Mouse (Mus musculus) MEL (cell line): ENCODE results near the gene Zfp941. TPM values are rescaled to one million over a fixed set of nuclear protein-coding genes. Genes with fewer than 3 reads are reported as not detected.

Source experiments
- DNase-seq: peaks from one replicate; pipeline ENCODE4 v3.0.0; 2011; ENCODE audit warnings: low read depth, low spot score
- H3K27ac ChIP-seq: 2 replicates; pipeline ENCODE4 v1.5.1; 2012; ENCODE audit warnings: low read depth, mild to moderate bottlenecking, control low read depth, low read length, moderate library complexity; ENCODE audit not compliant: control insufficient read depth
- H3K27me3 ChIP-seq, 2 experiments: fragments of 150-350 bp in 1 of 2; sonication (generic) in 1 of 2; 2 replicates each; pipeline ENCODE4 v1.6.1; 2012; ENCODE audit warnings: low read length in 2 of 2, mild to moderate bottlenecking in 2 of 2, improper control_type of control experiment in 1 of 2, moderate library complexity in 1 of 2; ENCODE audit not compliant: insufficient read depth in 2 of 2, control insufficient read depth in 1 of 2
- H3K36me3 ChIP-seq, 2 experiments: 2 replicates each; pipeline ENCODE4 v1.6.1; 2012 to 2014; ENCODE audit warnings: low read length in 2 of 2, improper control_type of control experiment in 1 of 2, inconsistent platforms in 1 of 2, mild to moderate bottlenecking in 1 of 2; ENCODE audit not compliant: insufficient read depth in 2 of 2, control insufficient read depth in 1 of 2
- H3K4me1 ChIP-seq, 2 experiments: fragments of 150-350 bp in 1 of 2; sonication (generic) in 1 of 2; 2 replicates each; pipeline ENCODE4 v1.6.1; 2012; ENCODE audit warnings: low read length in 2 of 2, improper control_type of control experiment in 1 of 2, mild to moderate bottlenecking in 1 of 2; ENCODE audit not compliant: insufficient read depth in 2 of 2, control insufficient read depth in 1 of 2
- H3K4me3 ChIP-seq, 2 experiments: fragments of 150-350 bp in 1 of 2; sonication (generic) in 1 of 2; 2 replicates each; pipeline ENCODE4 v1.5.1; 2012; ENCODE audit warnings: low read depth in 2 of 2, low read length in 2 of 2, mild to moderate bottlenecking in 2 of 2, moderate library complexity in 2 of 2, control low read depth in 1 of 2, improper control_type of control experiment in 1 of 2; ENCODE audit not compliant: control insufficient read depth in 1 of 2, insufficient read depth in 1 of 2
- H3K79me2 ChIP-seq: 2 replicates; pipeline ENCODE4 v1.6.1; 2012; ENCODE audit warnings: mild to moderate bottlenecking, low read length, moderate library complexity; ENCODE audit not compliant: control insufficient read depth, poor library complexity, insufficient read depth
- H3K9ac ChIP-seq: 2 replicates; pipeline ENCODE4 v1.6.1; 2012; ENCODE audit warnings: low read depth, mild to moderate bottlenecking, control low read depth, low read length, moderate library complexity; ENCODE audit not compliant: control insufficient read depth, poor library complexity, severe bottlenecking
- H3K9me3 ChIP-seq: fragments of 150-350 bp; sonication (generic); replicated peaks from 2 replicates; pipeline ENCODE4 v1.6.1; 2012; ENCODE audit warnings: mild to moderate bottlenecking, low read length, improper control_type of control experiment, moderate library complexity; ENCODE audit not compliant: insufficient read depth
- BHLHE40 ChIP-seq: IDR thresholded peaks from 2 replicates; pipeline ENCODE4 v1.6.1; 2012; ENCODE audit warnings: low read depth, mild to moderate bottlenecking, inconsistent platforms, low read length, improper control_type of control experiment, borderline replicate concordance
- CHD2 ChIP-seq: IDR thresholded peaks from 2 replicates; pipeline ENCODE4 v1.6.1; 2011; ENCODE audit warnings: low read length, improper control_type of control experiment
- E2F4 ChIP-seq: IDR thresholded peaks from 2 replicates; pipeline ENCODE4 v1.6.1; 2011; ENCODE audit warnings: low read depth, low read length, improper control_type of control experiment, borderline replicate concordance
- ELF1 ChIP-seq: IDR thresholded peaks from 2 replicates; pipeline ENCODE4 v1.6.1; 2014; ENCODE audit warnings: low read depth, mild to moderate bottlenecking, inconsistent platforms, low read length, improper control_type of control experiment, moderate library complexity
- EP300 ChIP-seq, 2 experiments: IDR thresholded peaks; 2 replicates each; pipeline ENCODE4 v1.6.1; 2011; ENCODE audit warnings: improper control_type of control experiment in 2 of 2, low read length in 2 of 2, low read depth in 1 of 2, mild to moderate bottlenecking in 1 of 2
- ETS1 ChIP-seq: IDR thresholded peaks from 2 replicates; pipeline ENCODE4 v1.6.1; 2012; ENCODE audit warnings: low read depth, mild to moderate bottlenecking, inconsistent platforms, low read length, improper control_type of control experiment, moderate library complexity
- GABPA ChIP-seq: IDR thresholded peaks from 2 replicates; pipeline ENCODE4 v1.6.1; 2012; ENCODE audit warnings: low read depth, mild to moderate bottlenecking, inconsistent platforms, low read length, improper control_type of control experiment, moderate library complexity
- JUND ChIP-seq: IDR thresholded peaks from 2 replicates; pipeline ENCODE4 v1.6.1; 2011; ENCODE audit warnings: low read depth, mild to moderate bottlenecking, improper control_type of control experiment, low read length
- KAT2A ChIP-seq: conservative IDR thresholded peaks from 2 replicates; pipeline ENCODE4 v1.6.1; 2012; ENCODE audit warnings: low read depth, low read length, improper control_type of control experiment, inconsistent platforms
- MAX ChIP-seq: IDR thresholded peaks from 2 replicates; pipeline ENCODE4 v1.6.1; 2011; ENCODE audit warnings: low read length, improper control_type of control experiment
- MAZ ChIP-seq: IDR thresholded peaks from 2 replicates; pipeline ENCODE4 v1.6.1; 2012; ENCODE audit warnings: low read depth, mild to moderate bottlenecking, inconsistent platforms, low read length, improper control_type of control experiment
- MEF2A ChIP-seq: IDR thresholded peaks from 2 replicates; pipeline ENCODE4 v1.6.1; 2014; ENCODE audit warnings: low read depth, mild to moderate bottlenecking, inconsistent platforms, low read length, improper control_type of control experiment; ENCODE audit not compliant: poor library complexity, insufficient replicate concordance, severe bottlenecking; ENCODE audit errors: extremely low read depth
- MYB ChIP-seq: IDR thresholded peaks from 2 replicates; pipeline ENCODE4 v1.6.1; 2011; ENCODE audit warnings: mild to moderate bottlenecking, low read depth, low read length, improper control_type of control experiment
- NELFE ChIP-seq: IDR thresholded peaks from 2 replicates; pipeline ENCODE4 v1.6.1; 2011; ENCODE audit warnings: low read depth, low read length, improper control_type of control experiment
- POLR2AphosphoS2 ChIP-seq: IDR thresholded peaks from 2 replicates; pipeline ENCODE4 v1.6.1; 2011; ENCODE audit warnings: low read length, improper control_type of control experiment
- POLR2AphosphoS5 ChIP-seq: IDR thresholded peaks from 2 replicates; pipeline ENCODE4 v1.6.1; 2012; ENCODE audit warnings: low read depth, borderline replicate concordance, mild to moderate bottlenecking, inconsistent platforms, low read length, moderate library complexity, mixed read lengths
- RAD21 ChIP-seq: IDR thresholded peaks from 2 replicates; pipeline ENCODE4 v1.6.1; 2011; ENCODE audit warnings: mild to moderate bottlenecking, low read depth, low read length, improper control_type of control experiment
- TAL1 ChIP-seq: IDR thresholded peaks from 2 replicates; pipeline ENCODE4 v1.6.1; 2012; ENCODE audit warnings: mild to moderate bottlenecking, inconsistent platforms, low read length, moderate library complexity, mixed read lengths
- TBP ChIP-seq: IDR thresholded peaks from 2 replicates; pipeline ENCODE4 v1.8.0; 2011; ENCODE audit warnings: low read depth, low read length, improper control_type of control experiment
- UBTF ChIP-seq: IDR thresholded peaks from 2 replicates; pipeline ENCODE4 v1.6.1; 2012; ENCODE audit warnings: low read depth, mild to moderate bottlenecking, inconsistent platforms, low read length, improper control_type of control experiment, moderate library complexity, borderline replicate concordance; ENCODE audit not compliant: insufficient read depth
- USF1 ChIP-seq: IDR thresholded peaks from 2 replicates; pipeline ENCODE4 v1.6.1; 2014; ENCODE audit warnings: low read depth, mild to moderate bottlenecking, inconsistent platforms, low read length, improper control_type of control experiment, moderate library complexity
- ZC3H11A ChIP-seq: IDR thresholded peaks from 2 replicates; pipeline ENCODE4 v1.6.1; 2012; ENCODE audit warnings: low read depth, mild to moderate bottlenecking, inconsistent platforms, low read length, improper control_type of control experiment
- ZKSCAN1 ChIP-seq: IDR thresholded peaks from 2 replicates; pipeline ENCODE4 v1.6.1; 2012; ENCODE audit warnings: low read depth, mild to moderate bottlenecking, inconsistent platforms, low read length, improper control_type of control experiment, moderate library complexity
- ZMIZ1 ChIP-seq: IDR thresholded peaks from 2 replicates; pipeline ENCODE4 v1.6.1; 2012; ENCODE audit warnings: low read depth, mild to moderate bottlenecking, inconsistent platforms, low read length, improper control_type of control experiment, moderate library complexity
- polyA plus RNA-seq, 2 experiments: library from polyadenylated mRNA; stranded (reverse) in 1 of 2; unstranded in 1 of 2; fragments of >175 nt in 1 of 2; fragments of >200 nt in 1 of 2; gene quantifications; 2 replicates each; pipeline versions ENCODE4 v1.2.1 to v1.2.4; 2012; ENCODE audit warnings: low replicate concordance in 2 of 2, low read depth in 1 of 2; ENCODE audit not compliant: insufficient read length in 2 of 2, insufficient read depth in 1 of 2, missing spikeins in 1 of 2
- total RNA-seq: library from RNA; depleted of rRNA; stranded (reverse); fragments of 300-350 nt; gene quantifications from 2 replicates; pipeline ENCODE4 v1.2.3, GENCODE M21; 2012

The Zfp941 gene
- total and polyA plus RNA-seq, 3 experiments = not detected

DNA sequence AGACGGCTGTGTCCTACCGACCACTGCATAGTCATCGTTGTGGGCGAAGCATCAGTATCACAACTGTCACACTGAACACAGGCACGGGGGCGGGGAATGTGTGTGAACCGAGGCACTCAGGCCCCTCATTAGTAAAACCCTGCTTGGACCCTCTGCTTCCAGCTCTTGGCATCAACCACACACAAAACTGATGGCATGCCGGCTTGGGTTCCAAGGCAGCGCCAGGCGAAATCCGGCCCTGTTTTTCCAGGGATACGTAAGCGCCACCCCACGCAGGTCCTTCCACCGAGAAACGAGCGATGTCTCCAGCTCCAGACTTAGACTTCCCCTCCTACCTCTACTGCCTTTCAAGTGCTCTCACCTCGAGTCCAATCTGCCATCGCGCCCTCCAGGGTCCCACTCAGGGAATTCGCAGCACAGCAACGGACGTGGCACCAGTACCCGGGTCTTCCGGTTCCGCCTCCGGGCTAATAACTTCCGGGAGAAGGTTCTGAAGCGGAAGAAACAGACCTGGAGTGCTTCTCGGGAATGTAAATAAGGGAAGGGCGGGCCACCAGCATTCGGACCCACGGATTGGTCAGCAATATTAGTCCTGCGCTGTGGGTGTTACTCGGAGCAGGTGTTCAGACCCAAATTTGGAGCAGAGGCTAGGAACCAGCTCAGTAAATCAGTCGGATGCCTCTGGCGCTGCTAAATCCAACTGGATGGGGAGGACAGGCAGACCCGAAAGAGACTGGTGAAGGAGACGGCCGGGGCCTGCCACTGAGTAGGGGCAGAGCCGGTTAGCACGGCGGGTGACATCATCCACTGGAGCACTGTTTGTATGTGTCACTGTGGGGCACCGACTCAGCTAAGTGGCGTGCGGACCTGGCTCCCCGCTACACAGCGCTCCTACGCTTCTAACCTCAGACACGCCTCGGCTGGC, 34.1 kb upstream of the Zfp941 start, which contains the start of gene Gm45785 (continued):
- TF ChIP-seq ZMIZ1 (peak; percentile 64), ELF1 (peak; percentile 99), MYB (peak; percentile 16; the same call in 1 of the 2 replicates), GABPA (no peak), ZKSCAN1 (no peak), EP300 (IDR thresholded peaks at IDR 0.05; ENCODE audit: low read depth in 1 of 2, low read length in 2 of 2) (no peak; a peak in 1 of 4 replicates), MEF2A (no peak), ZC3H11A (no peak), BHLHE40 (no peak), JUND (no peak), KAT2A (peak; percentile 72; the same call in 1 of the 2 replicates), TAL1 (no peak), E2F4 (no peak), RAD21 (no peak), MAZ (no peak), NELFE (peak; percentile 70), POLR2AphosphoS2 (peak; percentile 44; the same call in 1 of the 2 replicates), USF1 (no peak), ETS1 (peak; percentile 49; the same call in 1 of the 2 replicates), POLR2AphosphoS5 (no peak), UBTF (no peak), CHD2 (no peak)

DNA sequence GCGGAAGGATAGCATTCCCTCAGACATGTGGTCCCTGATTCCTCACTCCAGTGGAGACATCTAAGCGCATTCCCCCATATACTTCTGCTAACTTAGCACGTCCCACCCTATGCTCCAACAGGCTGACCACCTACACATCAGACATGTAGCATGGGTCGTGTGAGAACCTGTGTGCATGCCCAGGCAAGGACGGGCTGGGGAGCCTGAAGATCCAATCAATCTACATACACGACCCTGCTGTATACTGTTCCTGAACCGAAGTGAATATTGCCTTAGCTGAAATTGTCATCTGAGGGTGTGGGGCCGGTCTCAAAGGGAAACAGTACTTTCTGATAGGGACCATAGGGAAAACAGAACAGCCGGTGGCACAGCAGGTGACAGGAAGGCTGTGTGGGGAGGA, 33.2 kb upstream of the Zfp941 start:
- Histone ChIP-seq H3K27ac (peak overlapping the region; percentile 61), H3K4me1 (peaks cover 3 to 19% of the 10 kb centered on the region in 2 experiments; a peak in 3 of 4 replicates), H3K79me2 (peaks cover 37% of the 10 kb centered on the region), H3K27me3 (no peaks in the 10 kb centered on the region), H3K9me3 (no peaks in the 10 kb centered on the region), H3K36me3 (peaks cover 0 to 8% of the 10 kb centered on the region in 2 experiments; a peak in 2 of 4 replicates), H3K9ac (peak overlapping the region; percentile 75), H3K4me3 (peak overlapping the region; percentile 84 to 91)
- TF ChIP-seq MYB = no peak
- TF ChIP-seq USF1 = no peak
- no peak for TF ChIP-seq TBP
- no peak for TF ChIP-seq TAL1
- TF ChIP-seq CHD2 = no peak
- TF ChIP-seq NELFE = no peak
- TF ChIP-seq MAX = no peak
- DNase-seq = no peak
